Mouse (Mus musculus) left cerebral cortex, postnatal 36 days (tissue): ENCODE results near the gene Rps6kb1. TPM values are rescaled to one million over a fixed set of nuclear protein-coding genes. Genes with fewer than 3 reads are reported as not detected.
"Not testable (repeated sequence)": the region's sequence is repeated elsewhere in the genome, so short reads cannot be mapped to it uniquely, and the experiment has no call there.

Experiments
- DNase-seq, 2 experiments: peaks; one replicate each; pipeline ENCODE4 v3.0.0; 2021 to 2022; ENCODE audit warnings: low spot score in 2 of 2, mixed read lengths in 1 of 2
- intact Hi-C: fragments of 180-260 bp; cut with DNase I; formaldehyde crosslinking; loops from one replicate; pipeline ENCODE4 v1.15.1; 2025
- microRNA-seq: library from miRNA; unstranded; fragments of <30 nt; microRNA quantifications from one replicate; pipeline ENCODE4 v1.2.0, GENCODE M21; 2022
- total RNA-seq, 2 experiments: library from RNA; stranded (reverse); gene quantifications; 2 replicates each; pipeline ENCODE4 v1.2.3; 2021

The Rps6kb1 gene
- total RNA-seq, 2 experiments from 2014 or later = 33.7 to 38.4 TPM

DNA sequence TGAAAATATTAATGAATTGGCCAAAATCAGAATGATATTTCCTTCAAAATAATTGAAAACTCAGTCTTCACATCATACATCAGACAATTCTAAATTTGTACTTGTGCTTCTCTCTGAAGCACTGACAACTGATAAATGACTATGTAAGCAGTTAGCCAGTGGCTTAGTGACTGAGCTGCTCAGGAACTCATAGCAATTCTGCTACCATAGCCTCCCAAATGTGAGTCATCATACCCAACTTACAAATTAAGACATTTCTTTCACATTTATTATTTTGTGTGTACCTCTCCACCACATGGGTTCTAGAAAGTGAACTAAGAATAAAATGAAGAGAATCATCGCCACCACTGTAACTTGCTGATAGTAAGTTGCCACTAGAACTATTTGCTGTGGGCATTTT, 53.8 kb downstream of the Rps6kb1 start:
- no peak for DNase-seq
- intact Hi-C loops = no loop called here

GRCm38 (mm10) chr11:86484910-86485510, 59.6 kb downstream of the Rps6kb1 start:
- DNase-seq = peak; percentile 58 to 60
- intact Hi-C loops = loop anchor here (5.0 kb wide), 1 partner anchor 128 kb away; the partner anchor contains the start of gene Med13

DNA sequence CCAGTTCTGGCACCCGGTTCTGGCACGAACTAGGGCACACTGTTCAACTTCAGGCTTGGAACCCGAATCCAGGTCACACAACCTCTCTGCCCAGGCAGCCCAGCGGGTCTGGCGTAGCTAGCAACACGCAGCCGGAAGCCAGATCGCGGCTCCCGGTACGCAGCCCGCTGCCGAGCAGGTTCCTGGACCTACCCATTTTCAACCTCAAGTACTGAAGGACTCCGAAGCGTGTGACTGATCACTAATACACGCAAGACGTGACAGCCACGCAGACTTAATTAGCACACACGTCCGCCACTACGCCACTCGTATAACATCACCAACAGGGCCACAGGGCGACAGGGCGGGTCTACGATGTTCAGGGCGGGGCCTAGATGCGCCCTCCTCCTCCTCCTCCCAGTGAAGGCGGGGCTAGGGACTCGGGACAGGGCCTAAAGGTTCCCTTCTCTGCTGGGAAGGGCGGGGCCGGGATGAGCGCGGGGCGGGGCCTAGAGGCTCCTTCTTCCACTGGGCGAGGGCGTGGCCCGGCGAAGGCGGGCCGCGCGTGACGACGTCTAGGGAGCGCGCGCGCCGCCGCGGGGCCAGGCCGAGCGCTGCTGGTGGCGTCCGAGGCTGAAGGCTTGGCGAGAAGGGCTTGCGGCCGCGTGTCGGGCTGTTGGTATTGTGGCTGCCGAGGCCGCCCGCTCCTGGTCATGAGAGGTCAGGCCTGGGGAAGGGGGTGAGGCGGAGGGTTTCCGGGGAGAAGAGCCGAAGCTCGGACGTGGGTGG, 60.3 kb downstream of the Rps6kb1 start, which contains the start of gene Rnft1:
Gene Rnft1 (plus strand): TSS at position 557 of the 768 bp plus-strand sequence.
- intact Hi-C loops = loop anchor here (5.0 kb wide), 1 partner anchor 127 kb away; the partner anchor contains the start of gene Med13
- DNase-seq = peak; percentile 96 to 97

DNA sequence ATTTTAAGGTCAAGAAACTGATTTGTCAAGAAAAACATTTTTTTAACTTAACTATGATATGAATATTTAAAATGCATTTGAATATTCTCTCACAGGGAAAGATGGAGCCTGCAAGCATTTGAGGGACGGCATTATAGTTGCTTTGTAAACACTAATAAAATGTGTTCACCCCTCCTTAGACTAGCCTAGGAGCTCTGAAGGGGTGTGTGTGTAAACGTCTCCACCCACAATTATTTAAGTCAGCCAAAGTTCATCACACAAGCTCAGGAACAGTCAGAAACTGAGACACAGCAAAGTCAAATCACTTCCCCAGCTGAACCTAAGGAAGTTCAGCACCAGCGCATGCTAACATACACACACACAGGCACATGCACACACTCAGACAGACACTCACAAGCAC, 71.0 kb downstream of the Rps6kb1 start:
- no peak for DNase-seq
- intact Hi-C loops = loop anchor here (10.0 kb wide), 1 partner anchor 209 kb away; no protein-coding TSS in a partner anchor

GRCm38 (mm10) chr11:86472771-86473171, 71.8 kb downstream of the Rps6kb1 start:
- intact Hi-C loops = loop anchor here (10.0 kb wide), 1 partner anchor 208 kb away; no protein-coding TSS in a partner anchor
- DNase-seq = peak; percentile 21 to 38

DNA sequence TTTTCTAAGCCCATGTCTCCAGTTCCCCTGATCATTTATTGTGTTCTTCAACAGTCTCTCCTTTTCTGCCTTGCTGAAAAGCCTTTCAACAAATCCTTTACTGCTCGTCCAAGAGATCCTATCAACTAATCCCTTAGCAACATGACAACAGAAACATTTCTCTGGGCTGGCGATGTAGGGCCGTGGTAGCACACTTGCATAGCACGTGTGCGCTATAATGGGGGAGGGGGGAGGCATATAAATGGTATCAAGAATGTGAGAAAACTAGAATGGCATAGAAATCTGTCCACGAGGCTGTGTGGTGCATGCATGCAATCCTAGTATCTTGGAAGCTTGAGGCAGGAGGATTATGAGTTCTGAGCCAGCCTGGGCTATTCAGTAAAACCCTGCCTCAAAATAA, 72.8 kb downstream of the Rps6kb1 start:
- no peak for DNase-seq
- intact Hi-C loops = loop anchor here (10.0 kb wide), 1 partner anchor 207 kb away; no protein-coding TSS in a partner anchor

DNA sequence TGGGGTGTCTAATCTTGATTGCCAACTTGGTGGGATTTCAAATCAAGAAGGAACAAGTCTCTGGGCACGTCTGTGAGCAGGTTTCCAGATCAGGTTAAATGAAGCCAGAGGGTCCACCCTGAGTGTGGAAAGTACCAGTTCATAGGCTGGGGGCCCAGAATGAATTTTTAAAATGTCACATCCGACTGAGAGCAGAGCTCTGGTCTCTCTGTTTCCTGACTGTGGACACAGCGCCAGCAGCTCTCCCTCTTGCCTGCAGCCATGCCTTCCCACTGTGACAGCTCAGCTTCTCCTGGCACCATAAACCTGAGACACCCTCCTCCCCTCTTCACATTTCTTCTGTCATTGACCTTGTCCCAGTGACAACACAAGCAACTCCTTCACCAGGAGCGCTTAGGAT, 75.6 kb downstream of the Rps6kb1 start:
- intact Hi-C loops = no loop called here
- no peak for DNase-seq

GRCm38 (mm10) chr11:86468345-86468744, 76.3 kb downstream of the Rps6kb1 start:
- intact Hi-C loops = no loop called here
- no peak for DNase-seq

GRCm38 (mm10) chr11:86464275-86464674, 80.3 kb downstream of the Rps6kb1 start:
- peak; percentile 24 to 36 for DNase-seq
- intact Hi-C loops = not testable (repeated sequence)

DNA sequence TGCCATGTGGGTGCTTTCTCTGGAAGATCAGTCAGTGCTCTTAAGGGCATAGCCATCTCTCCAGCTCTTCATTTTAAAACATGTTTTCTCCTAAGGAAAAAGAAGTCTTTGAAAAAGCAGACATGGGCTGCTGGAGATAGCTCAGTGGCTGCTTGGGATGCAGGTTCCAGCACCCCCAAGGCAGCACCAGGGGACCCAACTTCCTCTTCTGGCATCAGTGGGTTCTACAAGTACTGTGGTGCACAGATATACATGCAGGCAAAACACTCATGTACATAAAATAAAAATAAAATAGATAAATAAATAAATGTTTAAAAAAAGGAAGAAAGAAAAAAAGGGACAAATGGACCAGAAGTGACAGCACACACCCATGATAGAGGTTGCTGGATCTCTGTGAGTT, 82.0 kb downstream of the Rps6kb1 start:
- intact Hi-C loops = no loop called here
- no peak for DNase-seq

GRCm38 (mm10) chr11:86458866-86459265, 85.7 kb downstream of the Rps6kb1 start:
- DNase-seq = no peak
- intact Hi-C loops = no loop called here

DNA sequence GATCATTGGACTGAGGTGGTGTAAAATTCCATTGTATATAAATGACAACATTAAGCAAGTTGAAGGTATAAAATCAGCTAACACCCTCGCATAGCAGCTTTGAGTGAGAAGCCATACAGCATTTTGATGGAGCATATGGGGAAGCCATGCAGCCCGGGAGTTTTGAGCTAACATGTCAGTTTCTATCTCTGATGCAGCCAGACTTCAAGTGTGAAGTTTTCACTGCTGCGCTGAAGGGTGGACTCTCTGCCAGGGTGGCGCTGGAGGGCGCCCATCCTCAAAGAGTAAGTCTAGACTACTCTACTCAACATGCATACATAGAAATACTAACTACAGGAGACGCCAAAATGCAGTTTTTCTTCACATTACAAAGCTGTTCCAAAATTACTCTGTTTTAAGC, 87.1 kb downstream of the Rps6kb1 start:
- no peak for DNase-seq
- intact Hi-C loops = no loop called here

DNA sequence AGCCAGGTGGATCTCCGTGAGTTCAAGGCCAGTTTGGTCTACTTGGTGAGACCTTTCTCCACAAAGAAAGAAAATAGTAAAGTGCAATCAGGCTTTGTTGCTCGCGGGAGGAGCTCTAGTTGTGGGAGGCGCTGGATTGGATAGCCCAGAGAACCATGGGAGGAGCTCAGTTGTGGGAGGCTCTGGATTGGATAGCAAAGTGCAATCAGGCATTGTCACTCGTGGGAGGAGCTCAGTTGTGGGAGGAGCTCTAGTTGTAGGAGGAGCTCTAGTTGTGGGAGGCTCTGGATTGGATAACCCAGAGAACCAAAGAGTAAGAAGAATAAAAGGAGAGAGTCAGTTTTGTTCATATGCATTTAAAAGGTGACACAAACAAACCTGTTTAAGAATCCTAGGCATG, 90.6 kb downstream of the Rps6kb1 start:
- intact Hi-C loops = no loop called here
- DNase-seq = no peak

Small RNA genes lying within 50 kb of the gene (microRNA-seq; reads per million reads assigned to microRNA genes)
- 2,118 reads per million, percentile 86 among the genes with 10 or more reads in this experiment for gene Mir21a

Other genes starting within 250 kb of the Rps6kb1 start
- gene Med13, start 187.2 kb downstream of the Rps6kb1 start, total RNA-seq = 10 to 100 TPM; 50.5 to 65.0 TPM
- gene Rnft1, start 60.1 kb downstream of the Rps6kb1 start, total RNA-seq = 10 to 100 TPM; 21.3 to 35.0 TPM
- 1 to 10 TPM; 5.3 to 6.1 TPM for gene Tubd1, start 186 bp upstream of the Rps6kb1 start, total RNA-seq
- 100 to 1,000 TPM; 160 to 183 TPM for gene Vmp1, start 139.0 kb upstream of the Rps6kb1 start, total RNA-seq
- gene Ptrh2, start 139.2 kb upstream of the Rps6kb1 start, total RNA-seq = 1 to 10 TPM; 8.6 TPM
- gene Cltc, start 212.8 kb upstream of the Rps6kb1 start, total RNA-seq = 100 to 1,000 TPM; 526 to 560 TPM